In the genomic region with DNA sequence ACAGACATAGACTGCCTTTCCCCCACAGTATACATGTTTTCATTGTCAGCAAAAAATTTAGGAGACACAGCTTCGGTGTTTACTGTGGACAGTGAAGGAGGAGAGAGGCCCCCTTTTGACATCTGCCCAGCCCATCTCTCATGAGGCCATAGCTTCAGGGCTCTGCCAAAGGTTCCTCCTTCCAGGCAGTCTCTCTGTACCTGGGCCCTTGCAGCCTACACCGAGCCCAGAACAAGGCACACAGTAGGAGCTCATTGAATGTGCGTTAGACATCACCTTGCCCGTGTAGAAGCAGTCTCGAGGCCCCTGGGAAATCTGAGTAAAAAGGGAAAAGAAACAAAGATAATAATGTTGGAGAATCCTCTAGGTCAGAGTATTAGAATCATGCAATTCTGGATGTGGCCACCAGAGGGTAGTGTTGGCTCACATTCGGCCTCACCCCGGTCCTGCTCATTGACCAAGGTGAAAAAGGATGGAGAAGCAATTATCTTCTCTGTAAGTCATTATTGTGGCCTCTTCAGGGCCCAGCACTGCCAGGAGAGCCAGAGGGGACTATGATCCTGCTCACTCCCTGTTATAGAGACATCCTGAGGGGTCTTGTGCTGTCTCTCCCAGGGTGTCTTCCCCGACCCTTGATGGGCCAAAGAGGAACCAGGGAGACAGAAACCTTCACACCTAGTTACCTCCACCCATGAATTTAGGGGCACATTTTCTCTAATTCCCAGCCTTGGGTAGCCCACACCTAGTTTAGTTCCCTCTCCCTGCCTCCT, we compare ENCODE assay signal across 9 mouse cellular contexts. TPM values are rescaled to one million over a fixed set of nuclear protein-coding genes. Genes with fewer than 3 reads are reported as not detected.
DNase-seq lines count a peak whose midpoint lies in the region; ATAC-seq and TF ChIP-seq lines count a peak whose summit lies in the region.
"Had no signal": no experiment of that assay in that cellular context is flagged by ENCODE, and none has a peak within 500 bp of the region (broad histone marks: within the 10 kb centered on the region; RNA-seq: fewer than 3 reads in every experiment).

No protein-coding gene starts in this region.

- no peaks in the 10 kb centered on the region for H3K36me3 ChIP-seq in forebrain, embryonic 13.5 days (ENCODE audit: poor library complexity, severe bottlenecking)
- H3K36me3 ChIP-seq in hindbrain, embryonic 10.5 days: no peaks in the 10 kb centered on the region

- H3K9me3 ChIP-seq in forebrain, embryonic 13.5 days (replicated peaks): no peaks in the 10 kb centered on the region
- no peaks in the 10 kb centered on the region for H3K9me3 ChIP-seq in hindbrain, embryonic 10.5 days

- in situ Hi-C loops in Patski (cut with MboI; ENCODE audit: low pct_unique_long_range_greater_than_20kb): loop anchor here (5.0 to 10.0 kb wide), 2 partner anchors 45 to 192 kb away; no protein-coding TSS in a partner anchor

- CTCF ChIA-PET in Patski (lab: Charles Lee): interaction anchor here (0.8 to 1.3 kb wide), 2 partner anchors 15 to 45 kb away, joined by 3 to 13 read pairs; no protein-coding TSS in a partner anchor

- H3K4me1 ChIP-seq in forebrain, embryonic 13.5 days: peaks cover 9% of the 10 kb centered on the region; the same call in 1 of the 2 replicates
- H3K4me1 ChIP-seq in hindbrain, embryonic 10.5 days (replicated peaks): peaks cover 21% of the 10 kb centered on the region

- TF ChIP-seq CTCF in Patski (IDR thresholded peaks at IDR 0.05): peak; percentile 90
- TF ChIP-seq CTCF in layer of hippocampus, adult 2 months (conservative IDR thresholded peaks at IDR 0.05): peak; percentile 92

- peaks cover 5% of the 10 kb centered on the region for H3K27me3 ChIP-seq in Patski
- H3K27me3 ChIP-seq in forebrain, embryonic 13.5 days: peaks cover 12% of the 10 kb centered on the region
- H3K27me3 ChIP-seq in hindbrain, embryonic 10.5 days (ENCODE audit: insufficient read depth, poor library complexity, severe bottlenecking): peaks cover 47% of the 10 kb centered on the region

- POLR2A ChIA-PET in Patski (lab: Charles Lee): no interaction called here

- no peak for ATAC-seq in Patski
- peak; percentile 69 for ATAC-seq in forebrain, embryonic 13.5 days

- H3K4me2 ChIP-seq in forebrain, embryonic 13.5 days: no peak overlapping the region

- H3K9ac ChIP-seq in forebrain, embryonic 13.5 days: no peak overlapping the region

- H3K4me3 ChIP-seq in forebrain, embryonic 13.5 days: no peak overlapping the region
- H3K4me3 ChIP-seq in hindbrain, embryonic 10.5 days: no peak overlapping the region
- H3K4me3 ChIP-seq in layer of hippocampus, adult 2 months: no peak overlapping the region

- no peak for DNase-seq in Patski (ENCODE audit: low read depth, low spot score)
- peak; percentile 80 for DNase-seq in cerebellum, adult 11 months
- DNase-seq in hindbrain, embryonic 10.5 days (ENCODE audit: low spot score): peak; percentile 80
- peak; percentile 66 to 85 for DNase-seq in layer of hippocampus, adult 2 months (ENCODE audit: low spot score in 2 of 2)
- peak; percentile 87 for DNase-seq in lung, postnatal 14 days
- peak; percentile 61 for DNase-seq in retina, postnatal 7 days (ENCODE audit: low read depth, low spot score)
- peak; percentile 67 to 75 for DNase-seq in urinary bladder, postnatal 36 days (ENCODE audit: low spot score in 2 of 2)

- H3K27ac ChIP-seq in forebrain, embryonic 13.5 days: no peak overlapping the region
- no peak overlapping the region for H3K27ac ChIP-seq in hindbrain, embryonic 10.5 days
- H3K27ac ChIP-seq in layer of hippocampus, adult 2 months: no peak overlapping the region

- 13% methylated on average over 8 of the region's 8 CpGs for WGBS in forebrain, embryonic 13.5 days
- 13% methylated on average over 8 of the region's 8 CpGs for WGBS in hindbrain, embryonic 10.5 days

RNA-seq across cellular contexts. Expression of a gene that starts 6.5 kb away (rescaled TPM):
- 23.9 TPM for polyA plus RNA-seq in Patski (2021)
- 93.7 and 98.5 TPM in 2 replicates for polyA plus RNA-seq in forebrain, embryonic 13.5 days (2015; fragmentation: Nextera tagmentation; extraction: Ambion mirVana)
- 33.2 and 37.7 TPM in 2 replicates for polyA plus RNA-seq in hindbrain, embryonic 10.5 days (2016; fragmentation: Nextera tagmentation; extraction: Ambion mirVana)
- total RNA-seq in layer of hippocampus, adult 2 months (2021): 100 to 1,000 TPM; 169 to 174 TPM

RNA-seq across cellular contexts. Expression of a gene that starts 28.2 kb away (rescaled TPM):
- polyA plus RNA-seq in Patski (2021): not detected
- polyA plus RNA-seq in forebrain, embryonic 13.5 days (2015; fragmentation: Nextera tagmentation; extraction: Ambion mirVana): 0.56 and 0.89 TPM in 2 replicates
- polyA plus RNA-seq in hindbrain, embryonic 10.5 days (2016; fragmentation: Nextera tagmentation; extraction: Ambion mirVana): 0.90 TPM in 1 of 2 replicates, not detected in the other
- not detected for total RNA-seq in layer of hippocampus, adult 2 months (2021)
- polyA plus RNA-seq: liver, embryonic 16.5 days had no signal

RNA-seq across cellular contexts. Expression of a gene that starts 35.2 kb away (rescaled TPM):
- 71.6 TPM for polyA plus RNA-seq in Patski (2021)
- polyA plus RNA-seq in forebrain, embryonic 13.5 days (2015; fragmentation: Nextera tagmentation; extraction: Ambion mirVana): 37.1 and 42.8 TPM in 2 replicates
- polyA plus RNA-seq in hindbrain, embryonic 10.5 days (2016; fragmentation: Nextera tagmentation; extraction: Ambion mirVana): 45.0 and 53.6 TPM in 2 replicates
- 10 to 100 TPM; 34.1 to 35.6 TPM for total RNA-seq in layer of hippocampus, adult 2 months (2021)

RNA-seq across cellular contexts. Expression of a gene that starts 42.7 kb away (rescaled TPM):
- polyA plus RNA-seq in Patski (2021): 674 TPM
- polyA plus RNA-seq in forebrain, embryonic 13.5 days (2015; fragmentation: Nextera tagmentation; extraction: Ambion mirVana): 1,595 and 1,677 TPM in 2 replicates
- 1,728 and 1,735 TPM in 2 replicates for polyA plus RNA-seq in hindbrain, embryonic 10.5 days (2016; fragmentation: Nextera tagmentation; extraction: Ambion mirVana)
- 100 to 1,000 TPM; 713 to 750 TPM for total RNA-seq in layer of hippocampus, adult 2 months (2021)

RNA-seq across cellular contexts. Expression of a gene that starts 52.2 kb away (rescaled TPM):
- polyA plus RNA-seq in Patski (2021): 29.1 TPM
- 10.9 and 12.3 TPM in 2 replicates for polyA plus RNA-seq in forebrain, embryonic 13.5 days (2015; fragmentation: Nextera tagmentation; extraction: Ambion mirVana)
- polyA plus RNA-seq in hindbrain, embryonic 10.5 days (2016; fragmentation: Nextera tagmentation; extraction: Ambion mirVana): 27.0 and 27.8 TPM in 2 replicates
- 1 to 10 TPM; 9.4 to 9.5 TPM for total RNA-seq in layer of hippocampus, adult 2 months (2021)
